Mouse (Mus musculus) cerebellum, adult 8-10 months (tissue): ENCODE measurements around the gene Lrfn4.

ENCODE experiments used
- DNase-seq: peaks from one replicate; pipeline ENCODE4 v3.0.0; 2022

Lrfn4 gene

GRCm38 (mm10) chr19:4615151-4616093 lies at the start of gene Lrfn4:
Gene Lrfn4 (minus strand): TSS chr19:4615667.
- DNase-seq = peak; percentile 81

DNA sequence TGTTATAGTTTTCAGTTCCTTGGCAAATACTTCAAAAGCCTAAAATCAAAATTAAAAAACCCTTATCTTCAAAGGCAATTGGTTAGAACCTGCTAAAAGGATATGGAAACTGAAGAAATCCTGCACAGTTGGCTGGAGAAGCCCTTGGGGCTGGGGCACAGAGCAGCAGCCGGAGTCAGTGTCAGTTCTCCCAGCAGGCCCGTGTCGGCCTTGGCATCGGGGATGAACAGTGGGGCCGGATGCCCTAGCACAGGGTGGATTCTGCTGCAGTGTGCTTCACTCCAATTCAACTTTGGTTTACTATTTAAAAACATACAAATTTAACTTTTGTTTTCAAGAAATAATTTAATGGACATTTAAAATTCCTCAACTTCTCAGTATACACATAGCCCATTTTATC lies 42.7 kb upstream of the Lrfn4 start:
- peak; percentile 24 for DNase-seq

- no peak for DNase-seq
These were observed 31.5 kb upstream of the Lrfn4 start for GRCm38 (mm10) chr19:4646917-4647492.

GRCm38 (mm10) chr19:4644271-4644670 lies 28.8 kb upstream of the Lrfn4 start:
- DNase-seq = peak; percentile 68

- no peak for DNase-seq
These were observed 20.5 kb upstream of the Lrfn4 start for GRCm38 (mm10) chr19:4635986-4636385.

DNA sequence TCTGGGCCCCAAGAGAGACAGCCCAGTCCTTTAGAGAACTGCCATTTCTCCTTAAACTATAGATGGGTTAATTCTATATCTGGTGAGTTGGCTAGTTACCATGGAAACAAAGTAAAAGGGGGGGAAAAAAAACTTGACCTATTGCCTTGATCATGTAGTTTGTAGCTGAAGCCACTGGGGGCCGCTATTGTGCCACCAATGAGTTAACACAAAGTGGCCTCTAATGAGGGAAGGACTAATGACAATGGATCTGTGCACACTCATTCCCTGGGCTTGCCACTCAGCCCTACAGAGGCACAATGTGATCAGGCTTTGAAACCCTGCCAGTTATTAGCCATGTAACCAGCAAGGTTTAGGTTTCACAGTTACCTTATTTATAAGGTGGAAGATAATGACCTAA lies 13.4 kb upstream of the Lrfn4 start:
- peak; percentile 80 for DNase-seq

DNA sequence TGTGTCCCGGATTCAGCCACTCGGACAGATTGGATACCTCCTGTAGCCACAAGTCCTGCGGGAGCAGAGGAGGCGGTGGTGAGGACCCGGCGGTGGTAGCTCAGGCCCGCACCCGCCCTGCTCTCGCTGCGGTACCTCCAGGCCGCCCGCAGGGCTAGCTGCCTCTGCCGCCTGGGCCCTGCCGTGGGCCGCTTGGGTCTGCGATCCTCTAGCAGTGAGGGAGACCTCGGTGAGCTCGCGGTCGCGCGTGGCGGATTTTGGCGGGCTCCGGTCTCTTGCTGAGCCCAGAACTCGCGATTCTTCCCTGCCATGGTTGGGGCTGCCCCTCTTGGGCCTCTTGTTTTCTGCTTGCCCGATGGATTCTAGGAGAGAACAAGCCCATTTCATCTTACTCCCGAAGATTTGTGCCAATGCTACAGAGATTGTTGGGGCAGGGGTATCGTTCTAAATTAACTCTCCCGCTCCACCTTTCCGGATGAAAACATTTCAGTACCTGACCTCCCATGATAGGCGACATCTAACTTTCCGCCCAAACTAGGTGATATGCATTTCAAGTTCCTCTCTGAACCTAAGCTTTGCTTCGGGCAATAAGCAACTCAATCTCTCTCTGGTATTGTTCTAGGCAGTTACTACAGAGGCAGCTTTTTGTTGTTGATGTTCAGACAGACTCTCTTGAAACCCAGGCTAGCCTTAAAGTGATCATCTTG lies 10.5 kb upstream of the Lrfn4 start:
- DNase-seq = no peak

- DNase-seq = peak; percentile 88
These were observed 9.8 kb upstream of the Lrfn4 start, which contains the start of gene Rce1 for GRCm38 (mm10) chr19:4625179-4625828. Gene Rce1 (minus strand): TSS chr19:4625641.

DNA sequence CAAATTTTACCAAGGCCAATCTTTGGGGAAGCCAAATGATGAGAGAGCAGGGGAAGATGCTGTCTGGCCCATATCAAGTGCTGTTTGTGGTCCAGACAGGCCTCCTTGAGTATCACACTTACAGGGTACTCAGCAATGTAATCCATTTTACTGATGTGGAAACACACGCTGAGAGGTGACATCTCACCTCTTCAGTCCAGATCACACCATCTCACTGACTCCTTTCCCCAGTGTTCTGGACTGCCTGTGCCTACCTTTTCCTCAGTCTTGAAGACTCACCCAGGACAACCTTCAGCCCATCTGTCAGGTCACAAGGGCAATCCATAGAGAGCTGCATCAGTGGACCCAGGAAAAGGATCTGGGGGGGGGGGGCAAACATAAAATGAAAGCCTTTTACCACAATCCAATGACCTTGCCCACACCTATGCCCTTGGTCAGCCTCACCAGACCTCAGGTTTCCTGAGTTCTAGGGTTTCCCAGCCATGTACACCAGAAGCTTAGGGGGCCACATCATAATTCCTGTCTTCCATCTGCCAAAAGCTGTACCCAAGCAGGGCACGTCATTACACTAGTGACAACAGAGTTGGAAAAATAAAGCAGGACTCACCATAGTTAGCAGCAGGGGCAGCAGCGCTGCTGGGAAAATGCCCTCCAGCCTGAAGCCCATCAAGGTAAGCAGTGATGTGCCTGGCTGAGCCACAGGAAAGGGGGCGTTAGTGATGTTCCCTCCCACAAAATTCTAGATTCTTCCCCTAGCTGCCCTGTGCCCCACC lies 9.1 kb upstream of the Lrfn4 start:
- no peak for DNase-seq

DNA sequence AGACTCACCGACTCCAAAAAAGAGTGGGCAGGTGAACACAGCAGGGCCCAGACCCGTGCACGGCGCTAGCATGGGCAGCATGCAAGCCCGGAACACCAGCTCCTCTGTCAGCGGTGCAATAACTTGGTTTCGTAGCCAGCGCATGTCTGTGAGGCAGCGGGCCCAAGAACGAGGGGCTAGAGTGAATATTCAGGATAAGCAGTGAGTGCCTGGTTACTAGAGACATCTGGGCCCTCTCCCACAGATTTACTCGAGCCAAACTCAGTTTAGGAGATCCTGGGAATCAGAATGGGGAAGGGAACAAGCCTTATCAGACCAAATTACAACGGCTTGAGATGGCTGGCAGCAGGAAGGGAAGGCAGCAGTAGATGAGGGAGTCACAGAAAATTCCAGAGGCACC lies 8.5 kb upstream of the Lrfn4 start:
- DNase-seq = peak; percentile 15

DNA sequence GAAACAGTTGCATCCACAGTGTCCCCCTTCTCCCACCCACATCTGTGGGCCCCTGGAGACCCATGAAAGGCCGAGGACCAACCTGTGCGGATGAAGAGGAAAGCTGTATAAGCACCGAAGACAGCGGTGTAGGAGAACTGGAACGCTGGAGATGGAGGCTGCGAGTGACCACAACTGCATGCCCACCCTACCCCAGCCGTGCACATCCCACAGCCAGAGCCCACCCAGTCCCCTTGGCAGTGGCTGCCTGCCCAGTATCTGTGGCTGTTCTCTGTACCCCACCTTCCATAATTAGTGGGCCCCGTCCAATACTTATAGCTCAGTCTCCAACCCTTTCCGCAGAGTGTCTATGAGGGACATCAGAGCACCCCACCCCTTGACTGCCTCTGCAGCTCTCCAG lies 8.0 kb upstream of the Lrfn4 start:
- peak; percentile 13 for DNase-seq

DNA sequence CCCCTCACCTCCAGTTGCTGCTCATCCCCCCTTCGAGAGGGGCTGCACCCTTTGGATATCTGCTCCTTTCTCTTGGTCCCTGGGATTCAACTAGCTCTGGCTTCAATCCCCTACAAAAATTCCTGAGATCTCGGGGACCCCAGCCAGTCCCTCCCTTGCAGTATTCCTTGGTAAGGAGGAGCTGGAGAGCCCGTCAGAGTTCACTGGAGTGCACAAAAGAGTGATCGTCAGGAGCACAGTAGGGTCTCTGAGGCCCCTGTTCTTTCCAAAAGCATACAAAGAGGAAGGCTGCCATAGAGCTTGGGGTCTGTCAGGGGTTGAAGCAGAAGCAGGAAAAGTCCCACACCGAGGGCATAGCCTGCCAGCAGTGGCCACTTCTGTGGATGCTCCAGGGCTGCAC lies 7.3 kb upstream of the Lrfn4 start:
- DNase-seq = peak; percentile 12

DNA sequence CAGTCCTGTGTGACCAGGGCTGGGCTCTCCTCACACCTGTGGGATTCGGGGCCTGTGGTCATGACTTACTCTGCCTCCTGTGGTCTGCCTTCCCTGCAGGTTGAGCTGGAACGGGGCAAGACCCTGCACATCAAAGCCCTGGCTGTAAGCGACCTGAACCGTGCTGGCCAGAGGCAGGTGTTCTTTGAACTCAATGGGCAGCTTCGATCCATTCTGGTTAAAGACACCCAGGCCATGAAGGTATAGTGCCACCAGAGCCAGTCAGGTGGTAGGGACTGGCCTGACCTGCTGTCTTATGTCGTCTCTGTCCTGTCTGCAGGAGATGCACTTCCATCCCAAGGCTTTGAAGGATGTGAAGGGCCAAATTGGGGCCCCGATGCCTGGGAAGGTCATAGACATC lies 5.3 kb upstream of the Lrfn4 start:
- no peak for DNase-seq

DNA sequence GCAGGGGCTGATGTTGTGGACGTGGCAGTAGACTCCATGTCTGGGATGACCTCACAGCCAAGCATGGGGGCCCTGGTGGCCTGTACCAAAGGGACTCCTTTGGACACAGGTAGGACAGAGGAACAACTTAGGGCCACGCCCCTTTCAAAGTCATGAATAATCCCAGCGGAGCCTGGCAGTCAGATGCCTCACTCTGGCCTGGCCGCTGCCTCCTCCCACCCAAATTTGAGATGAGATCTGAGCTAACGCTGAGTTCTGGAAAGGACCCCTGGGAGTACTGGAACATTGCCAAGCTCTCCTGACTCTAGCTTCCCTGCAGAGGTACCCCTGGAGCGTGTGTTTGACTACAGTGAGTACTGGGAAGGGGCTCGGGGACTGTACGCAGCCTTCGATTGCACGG lies 4.0 kb upstream of the Lrfn4 start:
- peak; percentile 23 for DNase-seq

DNA sequence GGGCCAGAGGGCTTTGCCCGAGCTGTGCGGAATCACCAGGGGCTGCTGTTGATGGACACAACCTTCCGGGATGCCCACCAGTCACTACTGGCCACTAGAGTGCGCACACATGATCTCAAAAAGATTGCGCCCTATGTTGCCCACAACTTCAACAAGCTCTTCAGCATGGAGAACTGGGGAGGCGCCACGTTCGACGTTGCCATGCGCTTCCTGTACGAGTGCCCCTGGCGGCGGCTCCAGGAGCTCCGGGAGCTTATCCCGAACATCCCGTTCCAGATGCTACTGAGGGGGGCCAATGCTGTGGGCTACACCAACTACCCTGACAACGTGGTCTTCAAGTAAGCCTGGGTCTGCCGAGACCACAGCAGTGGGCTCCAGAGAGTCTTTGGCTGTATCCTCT lies 2.7 kb upstream of the Lrfn4 start:
- peak; percentile 13 for DNase-seq

GRCm38 (mm10) chr19:4616546-4616945 lies 1.1 kb upstream of the Lrfn4 start:
- DNase-seq = peak; percentile 40

GRCm38 (mm10) chr19:4614305-4615150 lies 939 bp downstream of the Lrfn4 start:
- DNase-seq = no peak

DNA sequence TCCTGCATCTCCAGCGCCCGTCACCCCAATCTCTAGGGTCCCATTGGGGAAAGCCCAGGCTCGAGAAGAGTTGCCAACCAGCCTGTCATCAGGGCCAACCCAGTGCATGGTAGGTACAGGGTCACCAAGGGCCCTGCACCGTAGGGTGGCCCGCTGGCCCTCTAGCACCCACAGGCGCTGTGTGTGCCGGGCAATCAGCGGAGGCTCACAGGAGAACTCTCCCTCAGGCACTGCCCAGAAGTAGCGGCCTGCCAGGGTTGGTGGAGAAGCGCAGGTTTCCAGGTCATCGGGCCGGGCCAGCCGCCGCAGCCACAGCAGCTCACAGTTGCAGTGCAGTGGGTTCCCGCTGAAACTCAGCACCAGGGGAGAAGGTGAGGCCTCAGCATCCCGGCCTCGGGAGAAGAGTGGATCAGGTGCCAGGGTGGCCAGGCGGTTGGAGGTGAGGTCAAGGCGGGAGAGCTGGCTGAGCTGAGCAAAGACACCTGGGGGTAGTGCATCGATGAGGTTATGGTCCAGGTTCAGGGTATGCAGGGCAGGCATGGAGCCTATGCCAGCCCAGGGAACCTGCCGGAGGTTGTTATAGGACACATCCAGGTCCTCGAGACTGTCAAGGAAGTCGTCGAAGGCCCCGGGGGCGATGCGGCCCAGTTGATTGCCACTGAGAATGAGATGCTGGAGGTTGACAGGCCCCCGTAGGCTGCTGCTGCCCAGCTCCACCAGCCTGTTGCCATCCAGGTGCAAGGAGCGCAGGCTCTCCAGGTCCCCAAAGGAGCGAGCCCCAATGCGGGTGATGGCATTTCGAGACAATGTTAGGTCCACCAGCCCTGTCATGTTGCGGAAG lies 1.8 kb downstream of the Lrfn4 start:
- DNase-seq = peak; percentile 46

GRCm38 (mm10) chr19:4612181-4612961 lies 3.1 kb downstream of the Lrfn4 start:
- peak; percentile 33 for DNase-seq

DNA sequence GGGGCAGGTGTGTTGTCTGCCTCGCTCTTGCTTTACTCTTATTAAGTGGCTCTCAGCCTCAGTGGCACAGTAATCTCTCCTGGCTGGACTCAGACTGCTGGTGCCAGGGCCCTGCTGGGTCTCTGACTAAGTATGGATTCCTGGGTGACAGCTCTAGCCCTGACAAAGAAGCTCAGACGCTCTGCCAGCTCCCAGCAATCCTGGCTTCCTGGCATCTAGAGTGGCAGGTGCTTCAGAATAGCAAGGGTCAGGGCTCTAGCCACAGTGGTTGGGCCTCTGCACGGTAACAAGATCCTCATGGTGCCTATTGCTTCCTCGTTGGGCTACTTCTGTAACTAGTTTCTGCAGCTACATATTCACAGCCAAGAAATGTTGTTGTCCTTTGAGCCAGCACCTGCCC lies 5.4 kb downstream of the Lrfn4 start:
- no peak for DNase-seq
